ENCODE assay signal across 9 mouse cellular contexts in genomic region chr6:147718052-147718712, GRCm38 (mm10).
DNase-seq lines count a peak whose midpoint lies in the region; ATAC-seq lines count a peak whose summit lies in the region.
"Had no signal": no experiment of that assay in that cellular context is flagged by ENCODE, and none has a peak within 500 bp of the region (broad histone marks: within the 10 kb centered on the region; RNA-seq: fewer than 3 reads in every experiment).

No protein-coding gene starts in this region.

- H3K9ac ChIP-seq in forebrain, embryonic 13.5 days: no peak overlapping the region
- H3K9ac ChIP-seq in hindbrain, embryonic 15.5 days: no peak overlapping the region

- H3K27me3 ChIP-seq in forebrain, embryonic 13.5 days: no peaks in the 10 kb centered on the region
- no peaks in the 10 kb centered on the region for H3K27me3 ChIP-seq in hindbrain, embryonic 15.5 days

- no peaks in the 10 kb centered on the region for H3K36me3 ChIP-seq in forebrain, embryonic 13.5 days (ENCODE audit: poor library complexity, severe bottlenecking)
- no peaks in the 10 kb centered on the region for H3K36me3 ChIP-seq in hindbrain, embryonic 15.5 days

- H3K4me1 ChIP-seq in forebrain, embryonic 13.5 days: peaks cover 18% of the 10 kb centered on the region
- peaks cover 15% of the 10 kb centered on the region; the same call in 1 of the 2 replicates for H3K4me1 ChIP-seq in hindbrain, embryonic 15.5 days (replicated peaks)

- H3K4me2 ChIP-seq in forebrain, embryonic 13.5 days: 0 out of 2 replicates have a peak overlapping the region, but pooled peaks have one; percentile 18
- peak overlapping the region; percentile 13 for H3K4me2 ChIP-seq in hindbrain, embryonic 15.5 days

- DNase-seq in heart, adult 11 months: peak; percentile 95
- DNase-seq in heart, postnatal 4 days: no peak
- DNase-seq in brain, embryonic 18.5 days (ENCODE audit: low read depth, low spot score): peak; percentile 64
- peak; percentile 5 for DNase-seq in lung, postnatal 14 days
- DNase-seq in thymus, adult 18-20 months: no peak

- H3K4me3 ChIP-seq in forebrain, embryonic 13.5 days: no peak overlapping the region
- H3K4me3 ChIP-seq in hindbrain, embryonic 15.5 days: no peak overlapping the region
- H3K4me3 ChIP-seq: erythroblast, embryonic 14.5 days had no signal

- WGBS in forebrain, embryonic 13.5 days: 30% methylated on average over 8 of the region's 8 CpGs
- 36% methylated on average over 8 of the region's 8 CpGs for WGBS in hindbrain, embryonic 15.5 days

- peak; percentile 87 for ATAC-seq in forebrain, embryonic 13.5 days
- peak; percentile 66; the same call in 1 of the 2 replicates for ATAC-seq in hindbrain, embryonic 15.5 days (ENCODE audit: low FRiP score, low read depth)
- no peak for ATAC-seq in monocyte, adult 5-6 weeks (replicated peaks; ENCODE audit: insufficient number of reproducible peaks, low FRiP score, low TSS enrichment, poor library complexity, severe bottlenecking)

- H3K27ac ChIP-seq in forebrain, embryonic 13.5 days: no peak overlapping the region
- H3K27ac ChIP-seq in hindbrain, embryonic 15.5 days (replicated peaks): no peak overlapping the region; the same call in 1 of the 2 replicates

- no peaks in the 10 kb centered on the region for H3K9me3 ChIP-seq in forebrain, embryonic 13.5 days (replicated peaks)
- no peaks in the 10 kb centered on the region for H3K9me3 ChIP-seq in hindbrain, embryonic 15.5 days

Comparison
In these comparisons a context has a peak if more than half of its experiments do, and no peak if none do; other contexts are left out.
1. DNase-seq: peak in heart, adult 11 months (single experiment), brain, embryonic 18.5 days (single experiment) and lung, postnatal 14 days (single experiment); none in heart, postnatal 4 days (single experiment) and thymus, adult 18-20 months (0 of 2).